Mouse (Mus musculus) liver, embryonic 14.5 days (tissue): Measurements from ENCODE around the gene 4930402H24Rik.

Experiments
- CTCF ChIP-seq: IDR thresholded peaks from 2 replicates; pipeline ENCODE4 v1.5.1; 2016; ENCODE audit warnings: antibody characterized with exemption, low read depth, control low read depth
- EP300 ChIP-seq: IDR thresholded peaks from 2 replicates; pipeline ENCODE4 v1.6.1; 2016; ENCODE audit warnings: antibody characterized with exemption, low read depth

DNA sequence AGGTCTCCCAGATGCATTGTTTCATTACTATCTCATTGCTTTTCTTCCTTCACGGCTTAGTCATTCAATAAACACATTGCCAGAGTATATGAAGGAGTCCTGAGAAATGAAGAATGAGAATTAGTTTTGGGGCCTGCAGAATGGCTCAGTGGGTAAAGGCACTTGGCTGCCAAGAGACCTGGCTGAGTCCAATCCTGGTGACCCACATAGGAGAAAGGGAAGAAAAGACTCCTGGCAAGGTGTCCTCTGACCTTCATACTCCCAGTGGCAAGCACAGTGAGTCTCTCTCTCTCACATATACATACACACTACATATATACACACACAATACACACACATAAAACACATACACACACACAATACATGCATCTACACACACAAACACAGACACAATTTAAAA is 68.1 kb downstream of the 4930402H24Rik start:
- no peak for TF ChIP-seq EP300
- no peak for TF ChIP-seq CTCF
